Mouse (Mus musculus): Measurements from ENCODE around the gene Il17rc.

Il17rc gene

DNA sequence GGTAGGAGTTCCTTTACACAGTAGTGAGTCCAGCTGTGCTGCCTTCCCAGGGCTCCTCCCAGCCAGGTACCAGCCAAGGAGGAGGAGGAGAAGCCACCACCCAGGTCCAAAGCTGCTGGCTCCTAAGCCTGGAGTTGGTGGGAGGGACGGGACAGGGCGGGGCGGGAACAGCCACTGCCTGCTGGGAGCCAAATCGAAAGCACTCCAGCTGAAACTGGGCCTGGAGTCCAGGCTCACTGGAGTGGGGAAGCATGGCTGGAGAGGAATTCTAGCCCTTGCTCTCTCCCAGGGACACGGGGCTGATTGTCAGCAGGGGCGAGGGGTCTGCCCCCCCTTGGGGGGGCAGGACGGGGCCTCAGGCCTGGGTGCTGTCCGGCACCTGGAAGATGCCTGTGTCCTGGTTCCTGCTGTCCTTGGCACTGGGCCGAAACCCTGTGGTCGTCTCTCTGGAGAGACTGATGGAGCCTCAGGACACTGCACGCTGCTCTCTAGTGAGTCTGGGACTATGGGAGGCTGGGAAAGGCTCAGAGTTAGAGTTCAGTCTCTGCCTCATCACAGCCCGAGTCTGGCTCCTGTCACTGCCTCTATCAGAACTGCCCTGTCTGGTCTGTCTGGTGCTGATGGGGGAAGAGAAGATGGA lies at the start of gene Il17rc:
TSS of gene Il17rc (plus strand) at position 131 of the 640 bp plus-strand sequence.
- DNase-seq (ENCODE audit: low spot score) = no peak

DNA sequence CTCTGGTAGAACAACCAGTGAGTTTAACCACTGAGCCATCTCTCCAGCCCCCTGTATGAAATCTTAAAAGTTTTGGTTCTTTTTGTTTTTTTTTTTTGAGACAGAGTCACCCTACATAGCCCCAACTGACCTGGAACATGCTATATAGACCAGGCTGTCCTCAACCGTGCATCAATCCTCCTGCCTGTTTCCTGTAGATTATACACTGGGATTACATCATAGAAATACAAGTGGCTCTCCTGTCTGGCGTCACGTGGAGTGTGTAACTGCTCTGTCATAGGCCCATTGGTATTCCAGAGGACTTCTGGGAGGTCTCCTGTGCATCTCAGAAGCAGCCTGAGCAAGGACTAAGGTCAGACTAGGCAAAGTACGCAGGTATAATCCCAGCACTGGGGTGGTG lies 48.2 kb upstream of the Il17rc start:
- DNase-seq (ENCODE audit: low spot score) = no peak

DNA sequence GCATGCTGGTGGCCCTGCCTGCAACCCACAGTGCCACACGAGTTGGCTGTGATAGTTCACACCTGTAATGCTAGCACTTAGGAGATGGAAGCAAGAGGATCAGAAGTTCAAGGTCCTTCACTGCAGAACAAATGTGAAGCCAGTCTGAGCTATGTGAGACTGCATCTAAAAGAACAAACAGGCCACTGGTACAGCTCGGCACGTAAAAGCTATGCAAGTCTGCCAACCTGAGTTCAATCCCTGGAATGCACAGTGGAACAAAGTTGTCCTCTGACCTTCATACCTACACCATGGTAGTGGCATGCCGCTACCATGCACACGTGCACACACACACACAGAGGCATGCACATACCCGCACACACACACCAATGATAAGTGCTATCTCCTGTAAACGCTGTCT lies 47.0 kb upstream of the Il17rc start:
- no peak for DNase-seq (ENCODE audit: low spot score)

DNA sequence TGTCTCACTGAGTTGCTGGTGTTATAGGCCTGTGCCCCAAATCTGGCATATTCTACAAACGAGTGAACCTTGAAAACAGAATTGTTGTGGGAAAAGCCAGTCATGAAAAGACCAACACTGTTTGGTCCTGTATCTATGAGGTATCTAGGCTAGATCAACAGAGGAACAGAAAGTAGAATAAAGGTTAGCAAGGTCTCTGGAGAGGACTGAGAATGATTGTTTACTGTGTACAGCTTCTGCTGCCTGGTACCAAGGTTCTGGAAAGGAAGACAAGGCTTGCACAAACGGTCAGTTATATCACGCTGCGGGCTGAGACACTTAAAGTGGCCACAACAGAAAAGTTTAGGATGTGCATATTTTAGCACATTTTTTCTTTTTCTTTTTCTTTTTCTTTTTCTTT lies 44.5 kb upstream of the Il17rc start:
- DNase-seq (ENCODE audit: low spot score) = no peak

DNA sequence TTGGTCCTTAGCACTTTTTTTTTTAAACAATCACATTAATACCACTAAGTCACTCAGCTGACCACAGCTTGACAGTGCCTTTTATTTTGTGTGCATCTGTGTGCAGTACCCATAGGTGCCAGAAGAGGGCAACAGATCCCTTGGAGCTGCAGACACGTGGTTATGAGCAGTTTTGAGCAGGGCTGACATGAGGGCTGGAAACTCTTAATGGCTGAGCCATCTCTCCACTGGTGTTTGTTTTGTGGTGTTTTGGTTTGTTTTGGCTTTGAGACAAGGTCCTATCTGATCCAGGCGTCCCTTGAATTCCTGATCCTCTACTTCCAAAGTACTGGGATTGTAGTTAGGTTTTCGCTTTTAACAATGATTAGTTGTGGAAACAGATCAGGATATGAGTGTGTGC lies 43.8 kb upstream of the Il17rc start:
- no peak for DNase-seq (ENCODE audit: low spot score)

DNA sequence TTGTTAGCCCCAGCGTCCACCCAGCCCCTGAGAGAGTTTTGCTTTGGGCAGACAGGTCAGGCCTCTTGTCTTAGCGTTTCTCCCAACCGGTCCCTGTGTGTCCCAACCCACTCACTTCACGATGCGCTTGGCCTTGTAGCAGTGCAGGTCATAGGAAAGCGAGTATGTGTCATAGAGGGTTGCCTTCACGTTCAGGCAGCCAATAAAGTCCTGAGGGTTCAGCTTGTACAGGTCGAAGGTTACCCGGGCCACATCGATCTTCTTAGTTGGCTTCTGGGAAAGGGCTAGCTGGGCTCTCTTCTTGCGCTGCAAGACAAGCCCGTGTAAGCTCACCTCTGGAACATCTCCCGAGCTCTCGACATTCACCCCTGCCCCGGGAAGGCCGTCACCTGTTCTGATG lies 43.2 kb upstream of the Il17rc start:
- DNase-seq (ENCODE audit: low spot score) = no peak

DNA sequence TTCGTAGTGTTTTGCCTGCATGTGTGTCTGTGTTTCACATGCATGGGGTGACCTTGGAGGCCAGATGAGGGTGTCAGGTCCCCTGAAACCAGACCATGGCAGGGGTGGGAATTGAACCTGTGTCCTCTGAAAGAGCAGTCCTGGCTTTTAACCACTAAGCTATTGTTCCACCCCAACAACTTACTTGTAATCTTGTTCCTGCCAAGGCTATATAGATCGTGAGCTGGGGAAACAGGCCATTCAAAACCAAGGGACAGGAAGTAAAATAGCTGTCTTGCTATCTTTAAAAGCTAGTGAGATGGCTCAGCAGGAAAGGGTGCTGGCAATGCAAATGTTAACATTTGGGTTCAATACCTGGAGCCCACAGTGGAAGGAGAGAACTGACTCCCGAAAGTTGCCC lies 41.3 kb upstream of the Il17rc start:
- no peak for DNase-seq (ENCODE audit: low spot score)

DNA sequence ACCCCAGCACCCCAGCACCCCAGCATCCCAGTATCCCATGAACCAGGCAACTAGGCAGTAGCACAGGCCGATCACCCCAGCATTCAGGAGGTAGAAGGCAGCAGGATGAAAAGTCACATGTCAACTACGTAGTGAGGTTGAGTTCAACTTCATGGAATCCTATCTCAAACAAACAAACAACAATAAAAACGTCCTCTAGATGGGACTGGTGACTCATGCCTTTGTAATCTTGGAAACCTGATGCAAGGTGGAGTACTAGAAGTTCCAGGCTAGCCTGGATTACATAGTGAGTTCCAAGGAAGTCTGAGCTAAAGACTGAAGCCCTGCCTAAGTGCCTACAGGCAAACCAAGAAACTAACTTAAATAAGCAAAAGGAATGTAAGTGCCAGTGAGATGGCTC lies 40.4 kb upstream of the Il17rc start:
- no peak for DNase-seq (ENCODE audit: low spot score)

DNA sequence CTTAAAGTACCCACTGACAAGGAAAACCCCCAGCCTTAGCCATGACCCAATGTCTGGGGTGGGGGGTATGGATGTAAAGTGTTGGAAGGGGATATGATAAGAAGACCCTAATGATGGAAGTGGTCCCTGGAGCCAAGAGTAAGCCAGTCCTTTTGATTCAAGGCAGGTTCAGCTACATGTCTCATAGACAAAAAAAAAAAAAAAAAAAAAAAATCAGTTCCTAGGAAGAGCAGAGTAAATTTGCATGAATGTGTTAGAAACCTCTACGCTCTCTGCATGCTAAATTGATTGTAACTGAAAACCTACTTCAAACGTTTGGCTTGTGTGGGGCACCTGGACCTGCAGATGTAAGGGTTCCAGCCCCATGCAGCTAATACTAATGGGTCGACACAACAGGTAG lies 39.4 kb upstream of the Il17rc start:
- DNase-seq (ENCODE audit: low spot score) = no peak

DNA sequence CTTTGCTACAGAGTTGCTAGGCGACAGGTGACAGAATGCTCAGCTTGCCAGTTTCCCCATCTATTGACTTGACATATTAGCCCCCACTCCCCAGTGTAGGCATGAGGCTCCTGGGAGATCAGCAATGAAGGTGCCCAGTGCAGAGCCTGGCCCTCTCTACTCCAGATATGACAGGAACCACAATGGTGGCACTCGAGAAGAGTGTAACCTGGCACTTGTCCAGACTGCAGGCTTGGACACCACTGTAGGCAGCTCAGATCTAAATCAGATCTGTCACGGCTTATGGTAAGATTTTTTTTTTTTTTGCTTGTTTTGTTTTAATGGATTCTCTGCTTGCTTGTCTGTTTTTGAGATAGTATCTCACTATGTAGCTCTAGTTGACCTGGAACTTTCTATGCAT lies 37.6 kb upstream of the Il17rc start:
- DNase-seq (ENCODE audit: low spot score) = no peak

DNA sequence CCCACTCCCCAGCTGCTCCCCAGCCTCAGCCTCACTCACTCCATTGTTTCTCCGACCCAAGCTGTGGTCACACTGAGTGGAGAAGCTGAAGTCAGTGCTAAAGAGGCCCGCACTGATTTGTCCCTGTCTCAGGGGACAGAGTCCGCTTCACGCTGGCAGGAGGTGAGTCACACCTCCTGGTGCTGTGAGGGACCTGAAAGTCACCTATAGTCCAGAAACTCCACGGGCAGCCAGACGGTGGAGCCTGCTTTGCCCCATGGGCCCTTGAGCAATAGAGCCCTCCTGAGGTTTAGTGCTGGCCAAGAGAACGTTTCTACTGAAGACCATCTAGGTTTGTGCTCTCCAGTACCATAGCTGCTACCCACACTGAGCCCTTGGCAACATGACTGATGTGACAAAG lies 36.5 kb upstream of the Il17rc start:
- no peak for DNase-seq (ENCODE audit: low spot score)

DNA sequence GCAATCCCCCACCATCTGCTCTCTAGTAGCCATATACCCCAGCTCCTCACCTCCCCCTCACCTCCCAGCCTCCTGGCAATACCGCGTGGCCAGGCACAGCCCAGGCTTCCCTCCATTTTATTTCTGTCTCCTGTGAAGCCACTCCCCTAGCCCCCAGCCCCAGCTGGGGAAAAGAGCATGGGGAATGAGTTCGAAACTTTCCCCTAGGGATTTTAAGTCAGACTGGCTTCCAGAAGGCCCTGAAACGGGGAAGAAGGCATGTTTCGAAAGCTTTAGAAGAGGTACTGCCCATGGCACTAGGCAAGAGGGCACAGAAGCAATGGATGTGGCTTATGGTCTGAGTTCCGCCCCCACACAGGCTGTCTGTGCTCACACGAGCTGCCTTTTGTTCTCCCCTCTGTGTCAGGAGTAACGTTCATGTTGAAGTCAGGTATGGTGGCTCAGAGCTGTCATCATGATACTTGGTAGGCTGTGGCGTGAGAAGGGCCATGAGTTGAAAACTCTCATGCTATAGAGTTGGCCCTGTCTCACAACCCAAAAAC lies 35.5 kb upstream of the Il17rc start, which contains the start of gene Cidec:
TSS of gene Cidec (minus strand) at position 97 of the 542 bp plus-strand sequence.
- DNase-seq (ENCODE audit: low spot score) = no peak

DNA sequence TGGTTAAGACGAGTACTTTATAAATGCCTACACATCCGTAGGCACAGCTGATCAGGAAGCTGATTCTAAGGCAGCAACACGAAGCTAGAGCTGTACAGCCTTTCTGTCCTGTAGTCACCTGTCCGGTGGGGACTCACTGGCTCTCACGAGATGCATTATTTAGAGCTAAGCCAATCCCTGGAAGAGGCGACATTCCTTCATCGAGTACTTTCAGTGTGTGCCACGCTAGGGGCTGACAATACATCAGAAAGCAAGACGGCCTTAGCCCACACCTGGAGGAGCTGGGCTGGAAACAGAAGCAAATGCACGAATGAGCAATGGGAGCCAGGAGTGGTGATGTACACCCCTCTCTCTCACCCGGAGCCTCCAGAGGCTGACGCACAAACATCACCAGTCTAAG lies 34.1 kb upstream of the Il17rc start:
- DNase-seq (ENCODE audit: low spot score) = no peak

DNA sequence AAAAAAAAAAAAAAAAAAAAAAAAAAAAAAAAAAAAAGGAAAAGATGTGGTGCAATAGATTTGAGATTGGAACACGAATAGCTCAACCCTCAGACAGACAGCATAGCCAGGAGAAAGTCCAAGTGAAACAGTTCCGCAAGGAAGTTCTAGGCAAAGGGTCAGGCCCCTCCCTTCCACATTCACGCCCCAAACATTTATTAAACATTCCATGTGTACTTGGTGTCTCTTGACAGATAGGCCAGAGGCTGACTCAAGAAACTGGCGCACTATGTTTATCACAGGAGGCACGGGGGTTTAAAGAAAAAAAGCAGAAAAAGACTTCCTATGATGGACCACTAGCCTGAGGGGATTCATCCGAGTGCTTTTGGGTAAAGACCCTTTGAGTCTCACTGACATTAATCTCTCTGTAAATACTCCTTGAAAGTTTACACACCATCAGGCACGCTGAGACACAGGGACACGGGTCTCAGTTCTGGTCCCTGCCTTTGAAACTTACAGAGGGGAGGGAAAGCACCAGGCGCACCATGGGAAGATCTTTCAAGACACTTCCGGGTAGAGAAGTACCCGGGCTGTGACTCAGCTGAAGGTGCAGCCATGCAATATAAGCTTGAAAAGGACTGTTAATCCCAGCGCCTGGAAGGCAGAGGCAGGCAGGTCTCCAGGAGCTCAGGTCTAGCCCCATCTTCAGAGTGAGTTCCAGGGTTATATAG lies 32.4 kb upstream of the Il17rc start:
- no peak for DNase-seq (ENCODE audit: low spot score)

DNA sequence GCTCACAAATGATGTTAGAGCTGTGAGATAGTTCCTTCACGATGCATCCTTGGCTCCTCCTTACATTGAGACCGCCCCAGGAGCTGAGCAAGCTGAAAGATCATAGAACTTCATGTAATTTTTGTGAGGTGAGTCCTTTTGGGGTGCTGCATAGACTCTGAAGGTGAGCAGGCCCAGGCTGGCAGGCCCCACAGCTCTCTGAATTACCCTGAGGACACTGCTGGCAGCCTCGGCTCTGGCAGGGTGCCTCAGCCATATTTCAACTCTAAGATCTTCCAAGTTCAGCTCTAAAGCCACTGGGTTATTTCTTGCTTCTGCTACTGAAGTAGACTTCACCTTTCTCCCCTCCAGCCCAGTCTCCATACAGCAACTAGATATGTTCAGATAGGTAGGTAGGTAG lies 30.5 kb upstream of the Il17rc start:
- DNase-seq (ENCODE audit: low spot score) = no peak

DNA sequence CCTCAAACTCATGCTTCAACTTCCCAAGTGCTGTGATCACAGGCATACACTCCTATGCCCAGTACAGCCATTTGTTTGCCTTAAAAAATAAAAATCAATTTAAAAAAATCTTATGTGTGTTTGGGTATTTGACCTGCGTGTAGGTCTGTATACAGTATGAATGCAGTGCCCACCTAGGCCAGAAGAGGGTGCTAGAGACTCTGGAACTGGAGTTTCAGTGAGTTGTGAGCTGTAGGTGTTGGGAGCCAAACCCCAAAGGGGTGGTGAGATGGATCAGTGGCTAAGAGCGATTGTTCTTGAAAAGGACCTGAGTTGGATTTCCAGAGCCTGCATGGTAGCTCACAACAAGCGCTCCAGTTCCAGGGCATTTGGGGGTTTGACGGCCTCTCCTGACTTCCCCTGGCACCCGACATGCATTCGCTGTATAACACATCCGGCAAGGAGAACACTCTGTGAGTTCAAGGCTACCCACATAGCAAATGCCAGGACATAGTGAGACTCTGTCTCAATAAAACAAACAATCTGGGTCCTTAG lies 30.0 kb upstream of the Il17rc start:
- DNase-seq (ENCODE audit: low spot score) = peak; percentile 78

DNA sequence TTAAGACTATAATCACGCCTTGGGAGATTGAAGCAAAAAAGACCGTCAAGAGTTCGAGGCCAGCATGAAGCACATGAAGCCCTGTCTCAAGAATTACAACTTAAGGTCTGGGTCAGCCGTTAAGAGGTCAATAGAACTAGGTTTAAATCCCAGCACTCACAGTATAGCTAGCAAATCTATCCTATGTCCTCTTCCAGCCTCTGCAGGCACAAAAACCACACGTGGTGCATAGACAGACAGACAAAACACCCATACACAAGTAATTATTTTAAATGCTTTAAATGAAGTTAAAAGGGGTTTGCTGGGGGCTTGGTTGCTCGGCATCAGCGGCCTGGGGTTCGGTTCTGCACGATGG lies 29.2 kb upstream of the Il17rc start:
- no peak for DNase-seq (ENCODE audit: low spot score)

DNA sequence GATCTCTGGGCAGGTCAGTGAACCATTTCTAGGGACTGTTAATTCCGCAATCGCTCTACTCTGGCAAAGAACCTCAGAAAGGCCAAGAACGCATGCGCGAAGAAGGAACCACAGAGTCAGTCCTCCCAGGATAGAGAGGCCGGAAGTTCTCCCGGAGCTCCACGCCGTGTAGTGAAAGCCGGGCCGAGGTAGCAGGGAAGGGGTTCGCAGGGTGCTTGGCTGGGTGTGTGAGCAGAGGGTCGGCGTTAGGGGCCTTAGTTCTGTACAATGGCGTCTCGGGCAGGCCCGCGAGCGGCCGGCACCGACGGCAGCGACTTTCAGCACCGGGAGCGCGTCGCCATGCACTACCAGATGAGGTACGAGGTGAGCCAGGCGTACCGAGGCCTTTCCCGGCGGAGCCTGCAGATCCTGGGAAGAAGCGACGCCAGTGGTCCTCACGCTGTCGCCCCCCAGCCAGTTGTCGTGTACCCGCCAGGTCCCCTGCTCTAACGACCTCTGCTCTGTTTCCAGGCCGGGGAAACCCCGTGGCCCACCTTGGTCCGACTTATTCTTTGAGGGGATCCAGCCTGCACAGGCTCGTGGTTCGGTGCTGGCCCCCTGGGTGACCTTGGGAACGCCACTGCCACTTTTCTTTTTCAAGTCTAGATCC lies 28.7 kb upstream of the Il17rc start, which contains the start of gene Jagn1:
TSS of gene Jagn1 (plus strand) at position 128 of the 649 bp plus-strand sequence.
- peak; percentile 90 for DNase-seq (ENCODE audit: low spot score)

DNA sequence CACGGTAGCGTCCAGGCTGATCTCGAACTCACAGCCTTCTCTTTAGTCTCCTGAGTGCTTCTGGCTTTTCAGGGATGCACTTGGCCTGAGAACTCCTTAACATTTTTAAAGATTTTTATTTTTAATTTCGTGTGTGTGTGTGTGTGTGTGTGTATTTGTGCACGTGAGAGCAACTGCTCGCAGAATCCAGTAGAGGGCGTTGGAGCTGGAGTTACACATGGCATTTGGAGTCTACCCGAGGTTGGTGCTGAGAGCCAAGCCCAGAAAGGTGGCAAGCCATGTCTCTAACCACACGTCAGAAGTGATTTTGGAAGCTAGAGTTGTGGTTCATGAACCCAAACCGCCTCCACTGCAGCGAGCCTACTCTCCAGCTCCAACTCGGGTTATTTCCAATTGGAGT lies 28.1 kb upstream of the Il17rc start:
- no peak for DNase-seq (ENCODE audit: low spot score)

DNA sequence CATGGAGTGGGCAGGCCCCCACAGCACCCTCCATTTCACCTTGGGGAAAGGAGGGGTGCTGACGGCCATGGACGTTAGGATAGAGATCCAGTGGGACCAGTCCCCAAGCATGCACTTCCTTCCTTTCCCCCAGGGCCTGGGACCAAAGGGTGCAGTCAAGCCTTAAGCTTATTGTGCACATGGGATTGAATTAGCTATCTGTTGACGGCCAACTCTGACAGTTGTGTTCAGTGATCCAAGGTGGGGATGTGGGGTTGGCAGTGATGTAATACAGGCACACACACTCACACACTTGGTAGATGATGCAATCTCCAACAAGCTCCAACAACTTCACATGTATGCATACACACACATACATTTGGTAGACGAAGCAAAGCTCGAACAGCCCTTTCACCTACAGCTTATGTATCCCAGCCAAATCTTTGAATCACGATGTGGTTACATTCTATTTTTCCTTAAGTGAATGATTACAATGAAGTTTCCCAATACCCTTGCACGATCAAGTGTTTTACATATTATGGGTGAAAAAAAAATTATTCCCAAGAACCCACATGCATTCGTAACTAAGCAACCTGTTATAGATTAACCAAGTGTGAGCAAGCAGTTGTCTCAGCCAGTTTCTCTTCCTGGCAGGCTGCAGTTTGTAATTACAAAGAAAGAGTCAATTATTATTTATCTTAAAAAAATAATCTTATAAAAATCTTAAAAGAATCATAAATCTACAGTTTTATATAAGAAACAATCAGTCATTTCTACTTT lies 26.8 kb upstream of the Il17rc start:
- no peak for DNase-seq (ENCODE audit: low spot score)

DNA sequence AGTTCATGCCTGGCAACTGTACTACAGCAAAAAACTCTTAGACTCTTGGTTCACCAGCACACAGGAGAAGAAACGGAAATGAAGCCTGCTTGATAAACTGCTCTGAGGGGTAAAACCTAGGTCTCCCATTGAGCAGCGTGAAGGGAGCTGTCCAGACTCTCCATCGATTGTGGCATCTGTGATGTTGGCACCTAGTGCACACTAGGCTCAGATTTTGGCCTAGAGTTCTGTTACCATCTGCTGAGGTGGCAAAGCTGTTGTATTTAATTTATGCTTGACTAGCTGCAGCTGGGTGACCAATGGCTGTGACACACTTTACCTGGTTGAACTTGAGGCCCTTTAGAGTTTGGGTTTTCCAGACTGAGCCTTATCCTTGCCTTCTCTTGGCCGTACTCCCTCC lies 23.6 kb upstream of the Il17rc start:
- no peak for DNase-seq (ENCODE audit: low spot score)

DNA sequence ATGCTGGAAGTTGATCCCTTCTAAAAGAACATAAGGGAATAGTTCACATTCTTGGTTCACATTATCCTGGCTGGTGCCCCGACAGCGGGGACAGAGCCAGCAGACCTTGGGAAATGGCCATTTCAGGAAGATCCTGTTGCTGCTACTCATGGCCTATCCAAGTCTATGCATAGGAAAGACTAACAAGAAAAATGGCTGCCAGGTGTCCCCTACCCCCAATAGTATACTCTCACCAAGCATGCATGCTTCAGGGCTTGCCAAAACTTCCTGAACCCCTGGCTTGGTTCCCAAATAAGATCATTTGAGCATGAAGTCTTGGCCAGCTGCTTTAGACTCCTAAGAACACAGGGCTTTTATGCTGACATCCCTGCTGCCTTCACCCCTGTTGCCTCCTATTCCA lies 19.4 kb upstream of the Il17rc start:
- no peak for DNase-seq (ENCODE audit: low spot score)
